Mouse (Mus musculus): Measurements from ENCODE around the gene Cdh22. TPM values are rescaled to one million over a fixed set of nuclear protein-coding genes. Genes with fewer than 3 reads are reported as not detected.
A peak's percentile ranks its signal among the peaks of the same experiment; 100 is the strongest.

The Cdh22 gene
- total and polyA plus RNA-seq, 2 experiments from 2014 or later, result 19.2 to 47.3 TPM

DNA sequence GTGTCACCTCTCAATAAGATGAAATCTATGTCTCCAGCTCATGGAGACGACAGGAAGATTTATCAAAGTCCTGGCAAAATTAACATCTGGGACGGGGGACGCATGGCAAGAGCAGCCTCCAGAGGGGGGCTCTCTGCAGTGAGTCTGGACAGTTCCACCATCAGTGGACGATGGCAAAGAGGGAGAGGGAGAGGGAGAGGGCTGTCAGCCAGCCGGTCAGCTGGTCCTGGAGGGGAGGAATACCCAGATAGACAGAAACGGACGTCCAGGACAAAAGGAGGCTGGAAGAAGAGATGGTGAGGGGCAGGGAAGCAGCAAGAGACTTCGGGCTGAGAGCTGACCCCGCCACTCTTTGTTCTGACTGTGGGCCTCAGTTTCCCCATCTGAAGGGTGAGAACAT, 18.1 kb upstream of the Cdh22 start:
- H3K36me3 ChIP-seq (ENCODE audit: insufficient read depth, low read length), result no peaks in the 10 kb centered on the region
- ATAC-seq (no peak), DNase-seq (ENCODE audit: low spot score) (no peak)
- no peak for TF ChIP-seq CTCF (IDR thresholded peaks at IDR 0.05; ENCODE audit: low read depth)
- H3K4me3 ChIP-seq (ENCODE audit: low read length), result no peak overlapping the region
- peaks cover 15% of the 10 kb centered on the region for H3K4me1 ChIP-seq (ENCODE audit: insufficient read depth, low read length)
- no peak overlapping the region for H3K4me2 ChIP-seq (ENCODE audit: low read depth, low read length)
- 38% methylated on average over 9 of the region's 9 CpGs for WGBS
- H3K9me3 ChIP-seq (ENCODE audit: low read length), result no peaks in the 10 kb centered on the region
- no peak overlapping the region for H3K9ac ChIP-seq (replicated peaks; ENCODE audit: low read length)
- no peaks in the 10 kb centered on the region for H3K27me3 ChIP-seq (ENCODE audit: insufficient read depth, low read length)
- no peak overlapping the region for H3K27ac ChIP-seq

DNA sequence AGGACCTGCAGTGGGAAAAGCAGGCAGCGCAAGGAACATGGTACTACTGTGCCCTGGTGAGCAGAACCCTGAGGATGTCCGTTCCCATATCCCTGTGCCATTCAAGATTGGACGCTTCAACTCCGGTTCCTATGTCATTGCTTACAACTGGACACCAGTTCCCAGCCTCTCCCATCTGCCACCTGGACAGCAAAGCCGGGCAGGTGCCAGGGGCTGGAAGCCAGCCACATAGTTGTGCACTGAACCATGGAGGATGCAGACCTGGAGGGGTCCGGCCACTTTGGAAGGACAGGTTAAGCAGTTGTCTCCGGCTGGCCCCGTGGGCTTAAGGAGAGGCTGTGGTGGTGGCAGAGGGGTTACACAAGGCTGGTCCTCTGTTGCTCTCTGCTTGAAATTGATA, 17.7 kb upstream of the Cdh22 start:
- H3K36me3 ChIP-seq (ENCODE audit: insufficient read depth, low read length), result no peaks in the 10 kb centered on the region
- no peak for TF ChIP-seq CTCF (IDR thresholded peaks at IDR 0.05; ENCODE audit: low read depth)
- H3K4me3 ChIP-seq (ENCODE audit: low read length), result no peak overlapping the region
- WGBS, result 68% methylated on average over 8 of the region's 8 CpGs
- H3K9ac ChIP-seq (replicated peaks; ENCODE audit: low read length), result no peak overlapping the region
- H3K27me3 ChIP-seq (ENCODE audit: insufficient read depth, low read length), result no peaks in the 10 kb centered on the region
- no peak for DNase-seq (ENCODE audit: low spot score)
- no peak overlapping the region for H3K4me2 ChIP-seq (ENCODE audit: low read depth, low read length)
- no peak for ATAC-seq
- H3K4me1 ChIP-seq (ENCODE audit: insufficient read depth, low read length), result peaks cover 11% of the 10 kb centered on the region
- H3K27ac ChIP-seq, result no peak overlapping the region
- H3K9me3 ChIP-seq (ENCODE audit: low read length), result no peaks in the 10 kb centered on the region

DNA sequence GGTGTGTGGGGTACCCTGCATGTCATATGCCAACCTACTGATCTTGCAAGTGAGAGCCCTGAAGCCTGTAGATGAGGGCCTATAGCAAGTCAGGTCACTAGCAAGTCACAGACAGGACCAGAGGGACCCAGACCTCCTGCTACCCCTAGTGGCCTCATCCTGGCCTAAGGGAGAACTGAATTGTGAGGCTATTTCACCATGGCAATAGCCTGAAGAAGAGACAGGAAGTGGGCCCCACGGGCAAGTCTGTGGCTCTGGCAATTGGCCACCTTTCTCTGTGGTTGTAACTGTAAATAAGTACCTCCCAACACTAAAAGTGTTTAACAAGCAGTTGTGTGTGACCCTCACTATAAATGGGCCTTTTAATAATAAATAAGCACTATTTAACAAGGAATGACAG, 16.2 kb upstream of the Cdh22 start:
- no peaks in the 10 kb centered on the region for H3K36me3 ChIP-seq (ENCODE audit: insufficient read depth, low read length)
- ATAC-seq (no peak), DNase-seq (ENCODE audit: low spot score) (no peak)
- no peak overlapping the region for H3K9ac ChIP-seq (replicated peaks; ENCODE audit: low read length)
- peaks cover 15% of the 10 kb centered on the region for H3K4me1 ChIP-seq (ENCODE audit: insufficient read depth, low read length)
- H3K9me3 ChIP-seq (ENCODE audit: low read length), result no peaks in the 10 kb centered on the region
- no peak overlapping the region for H3K4me3 ChIP-seq (ENCODE audit: low read length)
- H3K27me3 ChIP-seq (ENCODE audit: insufficient read depth, low read length), result no peaks in the 10 kb centered on the region
- no peak for TF ChIP-seq CTCF (IDR thresholded peaks at IDR 0.05; ENCODE audit: low read depth)
- 37% methylated on average over 1 of the region's 1 CpGs for WGBS
- no peak overlapping the region for H3K27ac ChIP-seq
- H3K4me2 ChIP-seq (ENCODE audit: low read depth, low read length), result no peak overlapping the region

DNA sequence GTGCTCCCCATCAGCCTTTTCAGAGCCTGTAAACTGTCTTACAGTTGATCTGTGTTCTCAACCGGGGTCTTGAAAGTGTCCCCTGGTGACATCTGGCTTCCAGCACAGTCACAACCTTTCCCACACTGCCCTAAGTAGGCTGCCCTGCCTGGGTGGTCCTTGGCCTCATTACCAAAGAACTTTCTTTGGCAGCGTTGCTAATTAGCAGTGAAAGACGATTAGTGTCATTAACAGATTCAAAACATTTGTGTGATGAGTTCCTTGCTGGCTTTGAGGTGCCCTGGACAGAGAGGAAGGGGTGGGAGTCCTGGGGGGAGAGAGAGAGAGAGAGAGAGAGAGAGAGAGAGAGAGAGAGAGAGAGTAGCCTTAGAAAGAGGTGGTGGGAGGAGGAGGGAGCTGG, 14.3 kb upstream of the Cdh22 start:
- H3K4me2 ChIP-seq (ENCODE audit: low read depth, low read length), result no peak overlapping the region
- peaks cover 9% of the 10 kb centered on the region for H3K4me1 ChIP-seq (ENCODE audit: insufficient read depth, low read length)
- H3K36me3 ChIP-seq (ENCODE audit: insufficient read depth, low read length), result no peaks in the 10 kb centered on the region
- no peak for TF ChIP-seq CTCF (IDR thresholded peaks at IDR 0.05; ENCODE audit: low read depth)
- no peak overlapping the region for H3K27ac ChIP-seq
- DNase-seq (ENCODE audit: low spot score) (peak; percentile 75), ATAC-seq (peak; percentile 75)
- 12% methylated on average over 3 of the region's 3 CpGs for WGBS
- H3K9ac ChIP-seq (replicated peaks; ENCODE audit: low read length), result no peak overlapping the region
- H3K27me3 ChIP-seq (ENCODE audit: insufficient read depth, low read length), result no peaks in the 10 kb centered on the region
- no peak overlapping the region for H3K4me3 ChIP-seq (ENCODE audit: low read length)
- no peaks in the 10 kb centered on the region for H3K9me3 ChIP-seq (ENCODE audit: low read length)

DNA sequence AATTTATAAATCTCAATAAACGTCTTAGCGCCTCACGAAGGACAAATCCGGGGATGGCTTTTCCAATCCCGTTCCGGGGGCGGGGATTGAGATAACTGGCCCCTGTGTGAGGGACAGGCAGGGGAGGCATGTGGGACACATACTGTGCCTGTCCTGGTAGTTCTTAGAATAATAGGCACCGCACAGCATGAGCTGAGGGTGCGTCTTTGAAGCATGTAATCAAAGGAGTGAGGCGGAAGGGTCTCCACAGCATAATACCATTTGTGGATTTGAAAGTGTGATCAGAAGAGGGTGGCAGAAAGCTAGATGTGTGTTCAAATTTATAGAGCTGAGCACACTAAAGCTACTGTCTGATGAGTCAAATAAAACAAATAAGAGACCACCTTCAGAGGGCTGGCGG, 11.7 kb upstream of the Cdh22 start:
- WGBS, result 20% methylated on average over 11 of the region's 11 CpGs
- Histone ChIP-seq H3K4me2 (ENCODE audit: low read depth, low read length) (no peak overlapping the region), H3K27ac (no peak overlapping the region), H3K9me3 (ENCODE audit: low read length) (no peaks in the 10 kb centered on the region), H3K27me3 (ENCODE audit: insufficient read depth, low read length) (no peaks in the 10 kb centered on the region), H3K9ac (replicated peaks; ENCODE audit: low read length) (no peak overlapping the region), H3K36me3 (ENCODE audit: insufficient read depth, low read length) (no peaks in the 10 kb centered on the region), H3K4me3 (ENCODE audit: low read length) (no peak overlapping the region), H3K4me1 (ENCODE audit: insufficient read depth, low read length) (peaks cover 20% of the 10 kb centered on the region)
- no peak for ATAC-seq
- no peak for DNase-seq (ENCODE audit: low spot score)
- no peak for TF ChIP-seq CTCF (IDR thresholded peaks at IDR 0.05; ENCODE audit: low read depth)

DNA sequence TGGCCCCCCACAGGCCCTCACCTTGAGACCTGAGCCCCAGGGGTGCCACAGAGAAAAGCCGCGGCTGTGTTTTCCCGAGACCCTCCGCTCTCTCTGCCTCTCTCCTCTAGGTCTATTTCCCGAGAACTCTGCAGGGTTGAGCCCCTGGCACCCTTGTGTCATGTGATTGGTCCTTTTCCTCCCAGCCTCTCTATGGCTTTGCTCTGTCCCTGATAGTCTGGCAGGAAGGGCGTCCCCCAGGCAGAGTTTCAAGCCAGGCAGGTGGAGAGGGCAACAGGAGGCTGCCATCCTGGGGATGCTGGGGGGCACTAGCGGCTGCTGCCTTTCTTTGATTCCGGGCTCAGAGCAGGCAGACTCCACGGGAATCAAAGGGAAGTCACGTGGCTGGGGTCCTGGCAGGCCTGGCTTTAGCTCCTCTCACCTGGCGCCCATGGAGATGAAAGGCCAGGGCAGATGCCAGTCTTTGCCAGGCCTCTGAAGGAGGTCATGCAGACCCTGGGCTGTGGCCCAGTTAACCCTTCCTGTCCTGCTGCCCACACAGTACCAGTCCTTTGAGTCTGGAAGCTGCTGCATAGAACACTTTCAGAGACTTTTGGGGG, 8.6 kb upstream of the Cdh22 start:
- TF ChIP-seq CTCF (IDR thresholded peaks at IDR 0.05; ENCODE audit: low read depth), result no peak
- peaks cover 5% of the 10 kb centered on the region; the same call in 1 of the 2 replicates for H3K27me3 ChIP-seq (ENCODE audit: insufficient read depth, low read length)
- H3K27ac ChIP-seq, result peak overlapping the region; percentile 33; the same call in 1 of the 2 replicates
- no peak overlapping the region for H3K9ac ChIP-seq (replicated peaks; ENCODE audit: low read length)
- DNase-seq (ENCODE audit: low spot score), result peak; percentile 34
- H3K36me3 ChIP-seq (ENCODE audit: insufficient read depth, low read length), result no peaks in the 10 kb centered on the region
- peak; percentile 21; the same call in 1 of the 2 replicates for ATAC-seq
- no peak overlapping the region for H3K4me3 ChIP-seq (ENCODE audit: low read length)
- WGBS, result 8% methylated on average over 11 of the region's 11 CpGs
- H3K4me1 ChIP-seq (ENCODE audit: insufficient read depth, low read length), result peaks cover 26% of the 10 kb centered on the region
- H3K4me2 ChIP-seq (ENCODE audit: low read depth, low read length), result no peak overlapping the region; the same call in 1 of the 2 replicates
- no peaks in the 10 kb centered on the region for H3K9me3 ChIP-seq (ENCODE audit: low read length)

DNA sequence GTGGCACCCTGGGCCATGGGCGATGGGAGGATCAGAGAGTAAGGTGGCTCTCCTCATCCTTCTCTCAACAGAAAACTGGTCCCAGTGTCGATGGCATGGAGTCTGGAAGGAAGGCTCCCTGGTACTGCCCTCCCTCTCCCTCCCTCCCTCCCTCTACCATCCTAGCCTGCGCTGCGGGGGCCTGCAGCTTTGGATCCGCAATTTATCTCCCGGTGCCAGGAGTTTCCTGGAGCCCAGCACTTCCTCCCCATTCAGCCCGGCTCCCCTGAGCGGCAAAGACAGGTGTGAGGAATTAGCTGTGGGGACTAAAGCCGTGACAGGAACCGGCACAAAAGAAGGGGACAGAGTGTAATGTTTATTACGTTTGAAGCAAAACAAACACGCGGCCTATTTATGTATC, 7.9 kb upstream of the Cdh22 start:
- DNase-seq (ENCODE audit: low spot score), result peak; percentile 48

More for the DNA sequence above, 7.9 kb upstream of the Cdh22 start:
- H3K4me2 ChIP-seq (ENCODE audit: low read depth, low read length), result no peak overlapping the region
- no peaks in the 10 kb centered on the region for H3K36me3 ChIP-seq (ENCODE audit: insufficient read depth, low read length)
- 4% methylated on average over 12 of the region's 13 CpGs for WGBS
- no peak overlapping the region for H3K9ac ChIP-seq (replicated peaks; ENCODE audit: low read length)
- H3K27ac ChIP-seq, result no peak overlapping the region
- no peak for TF ChIP-seq CTCF (IDR thresholded peaks at IDR 0.05; ENCODE audit: low read depth)
- ATAC-seq, result no peak
- peaks cover 26% of the 10 kb centered on the region for H3K4me1 ChIP-seq (ENCODE audit: insufficient read depth, low read length)
- no peaks in the 10 kb centered on the region for H3K9me3 ChIP-seq (ENCODE audit: low read length)
- H3K4me3 ChIP-seq (ENCODE audit: low read length), result no peak overlapping the region
- peaks cover 5% of the 10 kb centered on the region; the same call in 1 of the 2 replicates for H3K27me3 ChIP-seq (ENCODE audit: insufficient read depth, low read length)

Data from hindbrain, postnatal 0 days (tissue).